Mouse (Mus musculus): Measurements from ENCODE around the gene Zfp36l2. TPM values are rescaled to one million over a fixed set of nuclear protein-coding genes. Genes with fewer than 3 reads are reported as not detected.

The Zfp36l2 gene
- polyA plus RNA-seq, 1 experiment from 2014 or later: 14.8 TPM

GRCm38 (mm10) chr17:84156227-84156573, 31.5 kb downstream of the Zfp36l2 start:
- 55% methylated on average over 13 of the region's 13 CpGs for WGBS
- no peak overlapping the region for H3K4me2 ChIP-seq
- peak overlapping the region; percentile 95 for H3K27ac ChIP-seq
- no peaks in the 10 kb centered on the region for H3K27me3 ChIP-seq
- H3K9me3 ChIP-seq: no peaks in the 10 kb centered on the region
- no peaks in the 10 kb centered on the region for H3K36me3 ChIP-seq
- H3K9ac ChIP-seq: no peak overlapping the region
- peaks cover 55% of the 10 kb centered on the region for H3K4me1 ChIP-seq
- no peak overlapping the region for H3K4me3 ChIP-seq
- ATAC-seq (ENCODE audit: borderline replicate concordance, extremely low read depth, low FRiP score, low TSS enrichment): no peak

DNA sequence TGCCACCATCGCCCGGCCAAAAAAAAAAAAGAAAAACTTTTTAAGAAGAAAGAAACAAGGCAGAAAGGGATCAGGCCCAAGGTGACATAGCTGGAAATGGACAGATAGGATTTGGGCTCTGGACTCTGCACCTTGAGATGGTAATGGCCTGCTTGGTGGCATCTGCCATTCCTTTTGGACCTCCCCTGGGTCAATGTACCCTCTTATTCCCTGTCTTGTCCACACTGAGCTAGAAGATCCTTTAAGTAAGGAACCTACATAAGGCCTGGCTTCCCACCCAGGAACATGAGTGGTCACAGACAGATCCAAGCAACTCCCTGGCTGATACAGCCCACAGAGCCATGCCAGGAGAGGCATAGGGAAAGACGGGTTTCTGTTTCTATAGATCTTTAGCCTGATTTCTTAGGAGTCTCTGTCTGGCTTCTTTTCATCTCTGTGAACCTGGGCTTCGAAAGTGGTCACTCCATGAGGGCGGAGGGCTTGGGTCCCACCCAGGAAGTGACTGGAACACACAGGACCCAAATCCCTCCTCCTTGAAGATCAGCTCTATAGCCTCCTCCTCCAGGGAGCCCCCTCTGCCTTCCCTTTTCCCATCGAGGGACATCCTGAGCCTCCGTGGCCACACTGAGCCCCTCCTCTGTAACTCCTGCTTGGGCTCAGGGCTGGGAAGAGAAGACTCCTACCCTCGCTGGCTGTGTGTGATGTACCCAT, 32.1 kb downstream of the Zfp36l2 start:
- Histone ChIP-seq H3K4me1 (peaks cover 50% of the 10 kb centered on the region), H3K4me2 (no peak overlapping the region), H3K27ac (peak overlapping the region; percentile 95), H3K9ac (no peak overlapping the region), H3K36me3 (no peaks in the 10 kb centered on the region), H3K27me3 (no peaks in the 10 kb centered on the region), H3K4me3 (no peak overlapping the region), H3K9me3 (no peaks in the 10 kb centered on the region)
- WGBS: 74% methylated on average over 8 of the region's 8 CpGs
- ATAC-seq (ENCODE audit: borderline replicate concordance, extremely low read depth, low FRiP score, low TSS enrichment): no peak

DNA sequence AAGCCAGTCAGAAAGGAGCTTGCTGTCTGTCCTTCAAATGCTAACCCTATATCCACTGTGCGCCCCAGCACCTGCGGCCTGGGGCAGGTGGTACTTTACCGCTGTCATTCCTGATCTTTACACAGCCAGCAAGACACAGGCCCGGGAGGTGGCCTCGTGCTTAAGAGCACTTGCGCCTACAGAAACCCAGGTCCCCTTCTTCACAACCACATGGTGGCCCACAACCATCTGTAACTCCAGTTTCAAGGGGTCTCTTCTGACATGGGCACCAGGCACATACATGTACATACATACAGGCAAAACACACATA, 32.8 kb downstream of the Zfp36l2 start:
- Histone ChIP-seq H3K27me3 (no peaks in the 10 kb centered on the region), H3K9me3 (no peaks in the 10 kb centered on the region), H3K36me3 (no peaks in the 10 kb centered on the region), H3K27ac (no peak overlapping the region), H3K9ac (no peak overlapping the region), H3K4me3 (no peak overlapping the region), H3K4me1 (peaks cover 50% of the 10 kb centered on the region), H3K4me2 (no peak overlapping the region)
- 75% methylated on average over 6 of the region's 6 CpGs for WGBS
- no peak for ATAC-seq (ENCODE audit: borderline replicate concordance, extremely low read depth, low FRiP score, low TSS enrichment)

GRCm38 (mm10) chr17:84154302-84155028, 33.3 kb downstream of the Zfp36l2 start:
- H3K4me1 ChIP-seq: peaks cover 55% of the 10 kb centered on the region
- H3K4me3 ChIP-seq: no peak overlapping the region
- no peaks in the 10 kb centered on the region for H3K9me3 ChIP-seq
- no peak overlapping the region for H3K4me2 ChIP-seq
- no peaks in the 10 kb centered on the region for H3K27me3 ChIP-seq
- H3K36me3 ChIP-seq: no peaks in the 10 kb centered on the region
- no peak overlapping the region for H3K27ac ChIP-seq
- WGBS: 70% methylated on average over 11 of the region's 11 CpGs
- ATAC-seq (ENCODE audit: borderline replicate concordance, extremely low read depth, low FRiP score, low TSS enrichment): no peak
- no peak overlapping the region for H3K9ac ChIP-seq

DNA sequence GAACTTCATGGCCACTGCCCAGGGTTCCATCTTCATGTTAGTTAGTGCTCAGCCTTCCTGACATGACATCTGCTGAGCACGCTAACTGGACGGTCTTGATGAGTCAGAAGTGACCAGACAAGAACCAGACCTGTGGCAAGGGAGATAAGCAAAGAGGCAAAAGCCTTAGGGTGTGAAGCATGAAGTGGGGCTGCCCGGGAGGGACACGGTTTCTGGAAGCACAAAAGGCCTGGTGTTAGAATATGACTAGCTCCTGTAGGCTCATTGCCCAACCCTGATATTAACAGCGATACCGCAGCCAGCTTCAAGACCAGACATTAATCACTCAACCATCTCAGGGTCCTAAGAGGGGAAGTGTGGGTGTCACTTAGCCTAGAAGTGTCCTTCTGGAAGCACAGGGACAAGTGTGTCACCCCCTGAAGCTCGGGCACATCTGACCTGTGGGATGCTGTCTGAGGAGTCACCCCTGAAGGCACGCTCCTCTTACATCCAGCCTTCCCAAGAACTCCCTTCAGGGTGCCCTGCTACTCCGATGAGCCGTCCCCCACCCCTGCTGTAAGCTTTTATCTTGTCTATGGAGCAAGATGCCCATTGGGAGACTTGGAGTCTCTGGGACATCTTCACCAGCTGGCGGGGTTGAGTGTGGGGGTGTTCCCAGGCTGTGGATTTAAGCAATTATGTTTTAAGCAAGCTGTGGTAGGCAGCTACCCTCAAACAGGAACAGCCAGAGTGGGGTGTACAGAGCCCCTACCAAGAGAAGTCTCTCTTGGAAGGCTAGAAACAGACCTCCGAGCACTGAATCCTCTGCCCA, 34.6 kb downstream of the Zfp36l2 start:
- Histone ChIP-seq H3K36me3 (no peaks in the 10 kb centered on the region), H3K27me3 (no peaks in the 10 kb centered on the region), H3K4me3 (no peak overlapping the region), H3K9ac (no peak overlapping the region), H3K27ac (no peak overlapping the region), H3K4me2 (no peak overlapping the region), H3K9me3 (no peaks in the 10 kb centered on the region), H3K4me1 (peaks cover 61% of the 10 kb centered on the region)
- 68% methylated on average over 12 of the region's 12 CpGs for WGBS
- no peak for ATAC-seq (ENCODE audit: borderline replicate concordance, extremely low read depth, low FRiP score, low TSS enrichment)

GRCm38 (mm10) chr17:84152206-84152975, 35.4 kb downstream of the Zfp36l2 start:
- H3K4me3 ChIP-seq: no peak overlapping the region
- no peaks in the 10 kb centered on the region for H3K36me3 ChIP-seq
- peaks cover 60% of the 10 kb centered on the region for H3K4me1 ChIP-seq
- no peaks in the 10 kb centered on the region for H3K9me3 ChIP-seq
- H3K27me3 ChIP-seq: no peaks in the 10 kb centered on the region
- no peak overlapping the region for H3K27ac ChIP-seq
- ATAC-seq (ENCODE audit: borderline replicate concordance, extremely low read depth, low FRiP score, low TSS enrichment): no peak
- WGBS: 56% methylated on average over 6 of the region's 6 CpGs
- H3K9ac ChIP-seq: no peak overlapping the region
- no peak overlapping the region for H3K4me2 ChIP-seq

DNA sequence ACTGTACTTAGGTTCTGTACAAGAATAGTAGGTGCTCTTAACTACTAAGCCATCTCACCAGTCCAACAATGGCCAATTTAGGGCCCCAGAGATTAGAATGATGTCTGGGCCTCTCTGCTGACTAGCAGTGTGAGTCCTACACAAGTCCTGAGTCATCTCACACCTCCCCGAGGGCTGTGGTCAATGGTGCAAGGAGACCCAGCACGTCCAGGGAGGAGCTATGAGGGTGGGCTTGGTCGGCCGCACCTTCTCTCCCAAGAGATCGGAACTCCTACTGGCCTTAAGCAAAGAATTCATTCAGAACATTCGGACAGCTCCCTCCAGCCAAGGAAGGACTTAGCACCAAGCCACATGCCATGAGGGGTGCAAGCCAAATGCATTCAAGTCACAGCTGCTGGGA, 36.4 kb downstream of the Zfp36l2 start:
- Histone ChIP-seq H3K9me3 (no peaks in the 10 kb centered on the region), H3K4me1 (peaks cover 63% of the 10 kb centered on the region), H3K27me3 (no peaks in the 10 kb centered on the region), H3K4me3 (no peak overlapping the region), H3K27ac (no peak overlapping the region), H3K9ac (no peak overlapping the region), H3K4me2 (no peak overlapping the region), H3K36me3 (no peaks in the 10 kb centered on the region)
- ATAC-seq (ENCODE audit: borderline replicate concordance, extremely low read depth, low FRiP score, low TSS enrichment): no peak
- WGBS: 67% methylated on average over 6 of the region's 6 CpGs

DNA sequence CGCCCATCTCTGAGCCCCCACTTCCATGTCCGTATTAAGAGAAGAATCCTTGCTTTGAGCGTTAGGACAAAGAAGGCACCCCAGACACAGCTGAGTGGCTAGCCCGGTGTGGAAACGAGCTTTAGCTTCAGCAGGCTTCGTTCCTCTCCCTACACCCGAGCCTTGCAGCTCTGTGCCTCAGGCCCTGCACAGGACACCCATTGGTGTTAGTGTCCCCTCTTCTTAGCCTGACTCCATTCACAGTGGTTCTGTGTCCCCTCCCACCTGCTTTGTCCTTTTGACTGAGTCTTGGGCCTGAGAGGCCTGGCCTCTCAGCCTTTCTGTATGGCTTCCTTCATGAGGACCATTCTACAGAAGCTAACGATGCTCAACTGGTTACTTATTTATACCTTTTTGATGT, 37.5 kb downstream of the Zfp36l2 start:
- 86% methylated on average over 8 of the region's 8 CpGs for WGBS
- no peak for ATAC-seq (ENCODE audit: borderline replicate concordance, extremely low read depth, low FRiP score, low TSS enrichment)
- Histone ChIP-seq H3K9ac (no peak overlapping the region), H3K4me1 (peaks cover 64% of the 10 kb centered on the region), H3K9me3 (no peaks in the 10 kb centered on the region), H3K4me2 (no peak overlapping the region), H3K4me3 (no peak overlapping the region), H3K27me3 (no peaks in the 10 kb centered on the region), H3K27ac (no peak overlapping the region), H3K36me3 (no peaks in the 10 kb centered on the region)

GRCm38 (mm10) chr17:84149566-84149965, 38.2 kb downstream of the Zfp36l2 start:
- no peak overlapping the region for H3K9ac ChIP-seq
- H3K36me3 ChIP-seq: no peaks in the 10 kb centered on the region
- peaks cover 68% of the 10 kb centered on the region for H3K4me1 ChIP-seq
- 63% methylated on average over 5 of the region's 5 CpGs for WGBS
- no peak overlapping the region for H3K4me2 ChIP-seq
- no peak for ATAC-seq (ENCODE audit: borderline replicate concordance, extremely low read depth, low FRiP score, low TSS enrichment)
- no peaks in the 10 kb centered on the region for H3K9me3 ChIP-seq
- H3K27ac ChIP-seq: 0 out of 2 replicates have a peak overlapping the region, but pooled peaks have one; percentile 8
- H3K4me3 ChIP-seq: no peak overlapping the region
- H3K27me3 ChIP-seq: no peaks in the 10 kb centered on the region

- WGBS: 26% methylated on average over 11 of the region's 11 CpGs
- Histone ChIP-seq H3K27me3 (no peaks in the 10 kb centered on the region), H3K27ac (peak overlapping the region; percentile 83), H3K36me3 (no peaks in the 10 kb centered on the region), H3K9me3 (no peaks in the 10 kb centered on the region), H3K4me2 (no peak overlapping the region), H3K4me1 (peaks cover 64% of the 10 kb centered on the region), H3K4me3 (no peak overlapping the region), H3K9ac (peak overlapping the region; percentile 25; the same call in 1 of the 2 replicates)
- ATAC-seq (ENCODE audit: borderline replicate concordance, extremely low read depth, low FRiP score, low TSS enrichment): peak; percentile 60; the same call in 1 of the 2 replicates
These were observed 39.0 kb downstream of the Zfp36l2 start for GRCm38 (mm10) chr17:84148499-84149484.
